Mouse (Mus musculus) olfactory bulb, adult 2 months (tissue): ENCODE results near the gene Hivep3. TPM values are rescaled to one million over a fixed set of nuclear protein-coding genes. Genes with fewer than 3 reads are reported as not detected.

Experiments used
- H3K27ac ChIP-seq: fragments of 200-500 bp; 2 replicates; pipeline ENCODE4 v1.5.1; 2012; ENCODE audit warnings: low read depth, low read length; ENCODE audit not compliant: insufficient read depth
- H3K4me1 ChIP-seq: fragments of 200-500 bp; 2 replicates; pipeline ENCODE4 v1.6.1; 2012; ENCODE audit warnings: low read length; ENCODE audit not compliant: control insufficient read depth, insufficient read depth
- H3K4me3 ChIP-seq: fragments of 200-500 bp; 2 replicates; pipeline ENCODE4 v1.5.1; 2012; ENCODE audit warnings: mild to moderate bottlenecking, low read depth, low read length, moderate library complexity; ENCODE audit not compliant: insufficient read depth
- CTCF ChIP-seq: fragments of 200-500 bp; IDR thresholded peaks from 2 replicates; pipeline ENCODE4 v1.5.1; 2012; ENCODE audit warnings: low read depth, mild to moderate bottlenecking, low read length, moderate library complexity; ENCODE audit not compliant: insufficient read depth
- POLR2A ChIP-seq: fragments of 200-500 bp; IDR thresholded peaks from 2 replicates; pipeline ENCODE4 v1.6.1; 2012; ENCODE audit warnings: mild to moderate bottlenecking, low read depth, low read length, moderate library complexity; ENCODE audit not compliant: insufficient read depth
- WGBS: fragments of 180-500 bp; shearing (Covaris S2); methylation state at CpG from one replicate; pipeline ENCODE4 v1.1.7; 2018; 5-methylcytosine and 5-hydroxymethylcytosine counted together
- polyA plus RNA-seq: library from polyadenylated mRNA; stranded (reverse); fragments of >200 nt; gene quantifications from 2 replicates; pipeline ENCODE4 v1.2.4, GENCODE M21; 2012; ENCODE audit warnings: low replicate concordance; ENCODE audit not compliant: missing spikeins, insufficient read depth, insufficient read length

Hivep3 gene
- polyA plus RNA-seq, 1 experiment: 55.7 TPM

DNA sequence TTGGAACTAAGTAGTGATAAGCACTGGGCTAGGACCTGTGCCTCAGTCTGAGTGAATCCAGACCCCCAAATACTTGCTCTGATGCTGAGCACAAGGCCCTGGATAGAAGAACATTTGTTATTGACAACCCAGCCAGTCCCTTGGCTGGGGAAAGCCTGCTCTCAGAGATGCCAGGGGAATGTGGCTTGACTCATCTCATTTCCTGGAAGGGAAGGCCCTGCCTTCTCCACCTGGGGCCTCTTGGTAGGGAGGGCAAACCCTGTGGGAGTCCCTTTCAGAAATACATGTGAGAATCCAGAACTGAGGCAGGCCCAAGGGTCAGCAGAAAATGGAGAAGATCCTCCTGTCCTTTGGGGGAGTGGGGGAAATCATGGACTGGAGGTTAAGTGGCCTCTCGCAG is 294.1 kb downstream of the Hivep3 start:
- WGBS: 100% methylated on average over 1 of the region's 1 CpGs
- Histone ChIP-seq H3K27ac (no peak overlapping the region), H3K4me1 (peaks cover 27% of the 10 kb centered on the region), H3K4me3 (no peak overlapping the region)
- TF ChIP-seq POLR2A (no peak), CTCF (no peak)

DNA sequence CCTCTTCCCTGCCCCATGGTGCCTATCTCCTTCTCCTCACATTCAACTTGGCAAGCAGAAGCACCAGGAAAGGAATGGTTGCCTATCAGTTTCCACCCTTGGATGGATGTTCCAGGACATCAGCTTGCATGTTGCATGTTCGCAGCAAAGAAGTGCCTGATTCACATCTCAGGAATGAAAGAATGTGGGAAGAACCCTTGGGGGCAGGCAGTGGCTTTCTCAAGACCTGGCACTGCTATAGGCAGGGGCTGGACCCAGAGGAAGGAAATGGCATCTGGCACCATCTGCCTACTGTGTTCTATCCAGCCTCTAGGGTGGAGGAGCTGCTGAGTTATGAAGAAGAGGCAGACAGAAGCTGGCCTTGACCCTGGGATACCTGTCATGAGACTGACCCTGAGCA is 296.4 kb downstream of the Hivep3 start:
- Histone ChIP-seq H3K4me1 (peaks cover 24% of the 10 kb centered on the region), H3K27ac (no peak overlapping the region), H3K4me3 (no peak overlapping the region)
- 100% methylated on average over 1 of the region's 1 CpGs for WGBS
- TF ChIP-seq CTCF (no peak), POLR2A (no peak)

DNA sequence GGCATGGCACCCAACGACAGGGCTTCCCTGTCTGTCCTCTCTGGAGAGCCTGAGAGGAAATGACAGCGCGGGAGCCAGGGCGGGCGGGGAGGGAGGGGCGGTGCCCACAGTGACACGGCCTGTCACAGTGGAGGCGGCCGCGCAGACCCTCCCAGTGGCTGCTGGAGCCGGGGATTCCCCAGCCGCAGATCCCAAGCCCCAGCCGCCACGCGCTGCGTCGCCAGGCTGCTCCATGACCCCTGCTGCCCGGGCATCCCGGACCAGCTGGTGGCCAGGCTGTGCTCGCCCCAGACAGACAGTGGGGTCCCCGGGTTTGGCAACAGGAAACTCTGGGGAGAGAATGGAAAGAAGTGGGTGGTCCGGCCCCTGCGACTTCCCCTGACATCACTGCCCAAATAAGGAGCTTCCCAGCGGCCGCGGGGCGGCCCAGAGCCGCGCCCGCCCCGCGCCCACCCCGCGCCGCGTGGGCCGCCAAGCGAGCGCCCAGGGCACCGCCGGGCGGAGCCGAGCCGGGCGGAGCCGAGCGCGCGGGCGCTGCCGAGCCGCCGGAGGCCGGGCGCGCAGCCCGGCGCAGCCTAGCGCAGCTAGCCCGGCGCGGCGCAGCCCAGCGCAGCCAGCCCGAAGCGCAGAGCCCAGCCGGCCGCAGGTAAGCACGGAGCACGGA is 298.9 kb downstream of the Hivep3 start:
- H3K4me1 ChIP-seq: peaks cover 40% of the 10 kb centered on the region
- peak overlapping the region; percentile 81 for H3K4me3 ChIP-seq
- WGBS: 15% methylated on average over 70 of the region's 70 CpGs
- TF ChIP-seq CTCF: no peak
- no peak for TF ChIP-seq POLR2A
- peak overlapping the region; percentile 70 for H3K27ac ChIP-seq

DNA sequence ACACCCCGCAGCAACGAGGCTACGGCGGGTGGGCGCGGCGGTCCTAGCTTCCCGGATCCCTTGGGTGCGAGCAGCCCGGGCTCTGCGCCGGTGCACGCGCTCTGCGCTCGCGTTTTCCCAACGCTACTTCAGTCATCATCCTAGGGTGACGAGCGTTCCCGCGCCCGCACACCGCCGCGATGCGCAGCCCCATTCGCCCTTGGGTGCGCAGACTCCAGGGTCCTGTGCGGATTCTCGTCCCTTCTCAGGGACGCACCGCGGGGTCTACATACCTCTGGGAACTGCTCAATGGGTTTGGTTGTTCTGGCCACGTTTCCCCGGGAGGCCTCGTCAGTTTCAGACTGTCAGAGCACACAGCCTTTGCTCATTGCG is 299.4 kb downstream of the Hivep3 start:
- TF ChIP-seq POLR2A: no peak
- TF ChIP-seq CTCF: no peak
- H3K4me3 ChIP-seq: peak overlapping the region; percentile 81
- H3K27ac ChIP-seq: peak overlapping the region; percentile 70
- H3K4me1 ChIP-seq: peaks cover 39% of the 10 kb centered on the region
- WGBS: under 1% methylated on average over 38 of the region's 38 CpGs

DNA sequence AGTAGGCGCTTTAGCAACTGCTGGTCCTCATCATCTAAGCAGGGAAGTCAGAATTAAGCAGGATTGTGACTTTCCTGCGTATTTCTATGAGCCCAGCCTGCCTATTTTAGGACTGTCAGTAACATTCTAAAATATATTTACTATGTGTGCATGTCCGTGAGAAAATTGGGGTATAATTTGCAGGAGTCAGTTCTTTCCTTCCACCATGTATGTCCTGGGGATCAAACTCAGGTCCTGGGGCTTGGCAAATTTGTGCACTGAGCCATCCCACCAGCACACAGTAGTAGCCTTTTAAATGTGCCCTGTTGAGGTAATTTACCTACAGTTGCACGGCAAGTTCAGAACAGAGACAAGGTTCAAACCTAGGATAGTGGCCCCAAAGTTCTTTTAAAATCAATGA is 302.7 kb downstream of the Hivep3 start:
- TF ChIP-seq POLR2A (no peak), CTCF (no peak)
- Histone ChIP-seq H3K4me3 (no peak overlapping the region), H3K27ac (no peak overlapping the region; the same call in 1 of the 2 replicates), H3K4me1 (peaks cover 40% of the 10 kb centered on the region)
- 86% methylated on average over 4 of the region's 4 CpGs for WGBS

DNA sequence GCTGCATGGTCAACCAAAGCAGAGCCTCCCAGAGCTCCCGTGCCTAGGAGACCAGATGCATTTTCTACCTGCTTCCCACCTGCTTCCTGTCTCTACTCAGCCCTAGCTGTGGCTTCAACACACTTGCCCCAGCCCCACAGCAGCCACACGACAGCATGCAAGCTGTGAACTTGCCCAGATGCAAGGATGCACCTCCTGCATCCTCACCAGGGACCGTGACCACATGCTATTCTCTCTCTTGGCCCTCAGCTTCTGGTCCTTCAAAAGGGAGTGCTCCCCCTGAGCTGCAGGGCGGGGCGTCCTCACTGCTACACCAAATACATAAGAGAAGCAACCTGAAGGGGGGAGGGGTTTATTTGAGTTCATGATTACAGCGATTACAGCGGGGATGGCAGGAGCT is 303.4 kb downstream of the Hivep3 start:
- H3K4me3 ChIP-seq: no peak overlapping the region
- peaks cover 40% of the 10 kb centered on the region for H3K4me1 ChIP-seq
- 64% methylated on average over 7 of the region's 7 CpGs for WGBS
- no peak overlapping the region for H3K27ac ChIP-seq
- TF ChIP-seq POLR2A: no peak
- no peak for TF ChIP-seq CTCF

DNA sequence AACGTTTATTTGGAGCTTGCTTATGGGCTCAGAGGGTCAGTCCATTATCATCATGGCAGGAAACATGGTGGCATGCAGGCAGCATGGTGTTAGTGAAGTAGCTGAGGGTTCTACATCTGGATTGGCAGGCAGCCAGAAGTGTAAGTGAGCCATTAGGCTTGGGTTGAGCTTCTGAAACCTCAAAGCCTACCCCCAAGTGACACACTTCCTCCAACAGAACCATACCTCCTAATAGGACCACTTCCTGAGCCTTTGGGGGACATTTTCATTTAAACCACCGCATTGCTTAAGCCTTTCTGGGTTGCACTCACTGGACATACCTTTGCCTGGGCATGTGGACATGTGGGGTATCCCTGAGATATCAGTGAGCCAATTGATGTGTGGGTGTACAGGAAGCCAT is 307.9 kb downstream of the Hivep3 start:
- no peak for TF ChIP-seq CTCF
- no peak for TF ChIP-seq POLR2A
- Histone ChIP-seq H3K4me3 (no peak overlapping the region), H3K4me1 (peaks cover 32% of the 10 kb centered on the region), H3K27ac (no peak overlapping the region)
- WGBS: 85% methylated on average over 2 of the region's 2 CpGs

DNA sequence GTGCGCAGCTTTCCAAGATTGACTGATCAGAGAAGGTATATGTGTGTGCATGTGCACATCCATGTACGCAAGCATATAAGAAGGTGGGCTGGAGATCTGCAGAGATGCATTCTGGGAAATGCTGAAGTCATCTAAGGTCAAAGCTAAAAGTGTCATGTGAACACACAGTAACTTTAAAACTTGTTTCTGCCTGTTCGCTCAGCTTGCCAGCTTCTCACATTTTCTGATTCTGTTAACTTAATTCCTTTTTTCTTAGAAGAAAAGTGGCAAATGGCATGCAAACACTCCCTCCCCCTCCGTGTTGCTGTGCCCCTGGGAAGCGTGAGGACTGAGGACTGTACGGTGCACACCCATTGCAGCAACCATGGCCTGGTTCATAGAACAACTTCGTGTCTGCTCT is 308.9 kb downstream of the Hivep3 start:
- TF ChIP-seq CTCF (no peak), POLR2A (no peak)
- Histone ChIP-seq H3K27ac (no peak overlapping the region), H3K4me3 (no peak overlapping the region), H3K4me1 (peaks cover 32% of the 10 kb centered on the region)
- 74% methylated on average over 7 of the region's 7 CpGs for WGBS

DNA sequence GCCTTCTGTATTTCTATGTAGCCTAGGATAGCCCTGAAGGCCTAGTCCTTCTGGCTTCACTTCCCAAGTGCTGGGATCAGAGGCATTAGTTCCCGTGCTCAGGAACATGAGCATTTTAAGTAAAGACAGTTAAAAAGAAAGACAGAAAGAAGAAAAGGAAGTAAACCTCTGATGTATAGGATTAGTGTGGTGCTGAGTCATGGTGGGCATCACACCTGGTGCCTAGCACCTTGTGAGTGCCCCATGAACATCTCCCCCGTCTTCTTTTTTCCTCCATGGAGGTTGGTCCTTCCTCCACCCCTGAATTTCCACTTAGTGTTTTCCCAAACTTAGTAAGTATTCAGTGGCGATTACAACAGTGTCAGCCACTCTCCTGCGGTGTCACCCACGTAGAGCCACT is 311.0 kb downstream of the Hivep3 start:
- Histone ChIP-seq H3K27ac (peak overlapping the region; percentile 47; the same call in 1 of the 2 replicates), H3K4me1 (peaks cover 35% of the 10 kb centered on the region), H3K4me3 (no peak overlapping the region)
- TF ChIP-seq POLR2A (no peak), CTCF (no peak)
- WGBS: 64% methylated on average over 5 of the region's 5 CpGs
